Mouse (Mus musculus) liver, embryonic 16.5 days (tissue): ENCODE data around the gene Ppp1r2. TPM values are rescaled to one million over a fixed set of nuclear protein-coding genes. Genes with fewer than 3 reads are reported as not detected.
"Not testable (repeated sequence)": the region's sequence is repeated elsewhere in the genome, so short reads cannot be mapped to it uniquely, and the experiment has no call there.

Experiments used
- ATAC-seq: fragments of 200-750 bp; cut with Nextera tagmentation; 2 replicates; pipeline ENCODE4 v1.8.0; 2017; ENCODE audit warnings: low read depth, mild to moderate bottlenecking, moderate number of reproducible peaks, moderate library complexity
- H3K27ac ChIP-seq: fragments of 300-500 bp; sonication (generic); 2 replicates; pipeline ENCODE4 v1.5.1; 2014; ENCODE audit warnings: mild to moderate bottlenecking, low read length
- H3K27me3 ChIP-seq: fragments of 300-500 bp; sonication (generic); 2 replicates; pipeline ENCODE4 v1.6.1; 2014; ENCODE audit warnings: low read depth, low read length, mixed read lengths; ENCODE audit not compliant: control insufficient read depth, insufficient read depth
- H3K36me3 ChIP-seq: fragments of 300-500 bp; sonication (generic); 2 replicates; pipeline ENCODE4 v1.6.1; 2014; ENCODE audit warnings: mild to moderate bottlenecking; ENCODE audit not compliant: control insufficient read depth, insufficient read depth
- H3K4me1 ChIP-seq: fragments of 300-500 bp; sonication (generic); 2 replicates; pipeline ENCODE4 v1.6.1; 2014; ENCODE audit warnings: low read depth, low read length, mixed read lengths; ENCODE audit not compliant: control insufficient read depth
- H3K4me2 ChIP-seq: fragments of 300-500 bp; sonication (generic); 2 replicates; pipeline ENCODE4 v1.6.1; 2014; ENCODE audit warnings: low read depth, low read length, mixed read lengths
- H3K4me3 ChIP-seq: fragments of 300-500 bp; sonication (generic); 2 replicates; pipeline ENCODE4 v1.5.1; 2014; ENCODE audit warnings: low read depth, mild to moderate bottlenecking, low read length
- H3K9ac ChIP-seq: fragments of 300-500 bp; sonication (generic); 2 replicates; pipeline ENCODE4 v1.6.1; 2014; ENCODE audit warnings: low read depth, low read length
- H3K9me3 ChIP-seq: fragments of 300-500 bp; sonication (generic); replicated peaks from 2 replicates; pipeline ENCODE4 v1.6.1; 2016; ENCODE audit warnings: low read length; ENCODE audit not compliant: control insufficient read depth
- WGBS: fragments of 180-500 bp; shearing (Covaris S2); extraction: QIAGEN DNeasy Blood & Tissue Kit; methylation state at CpG from one replicate; pipeline ENCODE4 v1.1.7; 2014; ENCODE audit not compliant: insufficient replicate concordance; 5-methylcytosine and 5-hydroxymethylcytosine counted together
- polyA plus RNA-seq: library from polyadenylated mRNA; unstranded; fragments of >200 nt; fragmentation: Nextera tagmentation; extraction: Ambion mirVana; gene quantifications from 2 replicates; pipeline ENCODE4 v1.2.1, GENCODE M21; 2015

Gene Ppp1r2
- 34.2 and 34.5 TPM in 2 replicates for polyA plus RNA-seq

- no peaks in the 10 kb centered on the region for H3K9me3 ChIP-seq
- WGBS, result under 1% methylated on average over 81 of the region's 83 CpGs
- H3K9ac ChIP-seq, result peak within 1 kb of the TSS; percentile 90
Measured at GRCm38 (mm10) chr16:31274674-31275460, at the start of gene Ppp1r2. Ppp1r2 (minus strand) TSS chr16:31275277.

DNA sequence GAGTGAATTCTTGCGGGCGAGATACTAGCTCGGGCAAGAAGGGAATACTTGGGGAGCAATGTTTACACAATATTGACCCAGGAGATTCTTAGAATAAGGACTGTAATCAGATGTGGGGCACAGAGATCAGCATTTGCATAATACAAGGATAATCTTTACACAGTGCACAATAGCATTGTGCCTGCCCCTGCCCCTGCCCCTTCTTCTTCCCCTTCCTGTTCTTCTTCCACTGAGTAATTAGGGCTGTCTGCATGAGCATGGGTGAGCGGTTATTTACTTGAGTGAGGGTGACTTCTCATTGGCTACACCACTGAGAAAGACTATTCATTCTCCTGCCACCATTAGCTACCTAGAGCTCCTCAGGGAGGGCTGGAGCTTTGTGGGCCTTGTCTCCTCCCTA lies 46.4 kb upstream of the Ppp1r2 start:
- no peak overlapping the region for H3K9ac ChIP-seq
- H3K36me3 ChIP-seq, result no peaks in the 10 kb centered on the region
- no peak for ATAC-seq
- no peak overlapping the region for H3K27ac ChIP-seq
- H3K4me2 ChIP-seq, result no peak overlapping the region
- 65% methylated on average over 4 of the region's 4 CpGs for WGBS
- H3K4me1 ChIP-seq, result no peaks in the 10 kb centered on the region
- H3K4me3 ChIP-seq, result no peak overlapping the region
- H3K27me3 ChIP-seq, result no peaks in the 10 kb centered on the region
- no peaks in the 10 kb centered on the region for H3K9me3 ChIP-seq

More at GRCm38 (mm10) chr16:31274674-31275460, at the start of gene Ppp1r2:
- Histone ChIP-seq H3K4me2 (peak within 1 kb of the TSS; percentile 73), H3K4me1 (peaks cover 20% of the 10 kb centered on the region), H3K4me3 (peak within 1 kb of the TSS; percentile 71), H3K27ac (peak within 1 kb of the TSS; percentile 81), H3K27me3 (no peaks in the 10 kb centered on the region), H3K36me3 (no peaks in the 10 kb centered on the region)
- peak; percentile 94 for ATAC-seq

- H3K4me2 ChIP-seq, result no peak overlapping the region
- WGBS, result 68% methylated on average over 7 of the region's 7 CpGs
Measured at GRCm38 (mm10) chr16:31320954-31321353, 45.9 kb upstream of the Ppp1r2 start.

GRCm38 (mm10) chr16:31319723-31320122 lies 44.6 kb upstream of the Ppp1r2 start:
- H3K27me3 ChIP-seq, H3K4me2 ChIP-seq, H3K9me3 ChIP-seq, H3K4me3 ChIP-seq, H3K9ac ChIP-seq, ATAC-seq, H3K36me3 ChIP-seq, H3K4me1 ChIP-seq, H3K27ac ChIP-seq: not testable (repeated sequence)
- WGBS, result 45% methylated on average over 3 of the region's 3 CpGs

More at GRCm38 (mm10) chr16:31320954-31321353, 45.9 kb upstream of the Ppp1r2 start:
- Histone ChIP-seq H3K36me3 (no peaks in the 10 kb centered on the region), H3K4me1 (no peaks in the 10 kb centered on the region), H3K9me3 (no peaks in the 10 kb centered on the region), H3K4me3 (no peak overlapping the region), H3K27me3 (no peaks in the 10 kb centered on the region), H3K9ac (no peak overlapping the region), H3K27ac (no peak overlapping the region)
- no peak for ATAC-seq

- WGBS, result 53% methylated on average over 4 of the region's 4 CpGs
- Histone ChIP-seq H3K27me3 (no peaks in the 10 kb centered on the region), H3K27ac (no peak overlapping the region), H3K9me3 (no peaks in the 10 kb centered on the region), H3K4me2 (no peak overlapping the region), H3K9ac (no peak overlapping the region), H3K4me1 (no peaks in the 10 kb centered on the region), H3K4me3 (no peak overlapping the region), H3K36me3 (no peaks in the 10 kb centered on the region)
- no peak for ATAC-seq
Measured at GRCm38 (mm10) chr16:31319316-31319715, 44.2 kb upstream of the Ppp1r2 start.

- Histone ChIP-seq H3K4me3 (no peak overlapping the region), H3K4me1 (no peaks in the 10 kb centered on the region), H3K9ac (no peak overlapping the region), H3K4me2 (no peak overlapping the region), H3K36me3 (no peaks in the 10 kb centered on the region), H3K27me3 (no peaks in the 10 kb centered on the region), H3K27ac (no peak overlapping the region), H3K9me3 (no peaks in the 10 kb centered on the region)
- WGBS, result 29% methylated on average over 2 of the region's 2 CpGs
- no peak for ATAC-seq
Measured at GRCm38 (mm10) chr16:31318418-31318817, 43.3 kb upstream of the Ppp1r2 start.

GRCm38 (mm10) chr16:31316246-31317143 lies 41.4 kb upstream of the Ppp1r2 start:
- H3K4me3 ChIP-seq, H3K4me1 ChIP-seq, H3K27me3 ChIP-seq, ATAC-seq, H3K36me3 ChIP-seq, H3K9me3 ChIP-seq, H3K9ac ChIP-seq, H3K4me2 ChIP-seq, H3K27ac ChIP-seq: not testable (repeated sequence)
- WGBS, result 39% methylated on average over 12 of the region's 12 CpGs

- Histone ChIP-seq H3K4me1 (no peaks in the 10 kb centered on the region), H3K36me3 (no peaks in the 10 kb centered on the region), H3K4me3 (no peak overlapping the region), H3K27me3 (no peaks in the 10 kb centered on the region), H3K9ac (no peak overlapping the region), H3K9me3 (no peaks in the 10 kb centered on the region), H3K4me2 (no peak overlapping the region), H3K27ac (no peak overlapping the region)
- ATAC-seq, result no peak
- 70% methylated on average over 4 of the region's 4 CpGs for WGBS
Measured at GRCm38 (mm10) chr16:31315294-31315693, 40.2 kb upstream of the Ppp1r2 start.
